Mouse (Mus musculus) layer of hippocampus, adult 9-11 months (tissue): ENCODE results near the gene Ifnab.

Experiments
- DNase-seq: peaks from one replicate; pipeline ENCODE4 v3.0.0; 2022

Ifnab gene

DNA sequence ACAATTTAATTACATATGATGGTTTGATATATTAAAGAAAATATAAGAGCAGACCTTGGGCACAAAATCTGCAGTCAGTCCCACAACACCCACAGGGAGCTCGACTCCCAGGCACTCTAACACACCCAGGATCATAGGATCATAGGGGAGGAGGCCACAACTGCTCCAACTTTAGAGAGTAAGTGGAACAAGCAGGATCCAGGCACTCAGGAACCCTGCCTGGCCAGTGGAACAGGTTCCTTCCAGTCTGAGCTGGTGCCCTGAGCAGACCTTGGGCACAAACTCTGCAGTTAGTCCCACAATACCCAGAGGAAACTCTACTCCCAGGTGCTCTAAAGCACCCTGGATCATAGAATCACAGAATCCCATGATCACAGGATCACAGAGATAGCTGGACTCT, 35.7 kb downstream of the Ifnab start:
- DNase-seq: no peak

DNA sequence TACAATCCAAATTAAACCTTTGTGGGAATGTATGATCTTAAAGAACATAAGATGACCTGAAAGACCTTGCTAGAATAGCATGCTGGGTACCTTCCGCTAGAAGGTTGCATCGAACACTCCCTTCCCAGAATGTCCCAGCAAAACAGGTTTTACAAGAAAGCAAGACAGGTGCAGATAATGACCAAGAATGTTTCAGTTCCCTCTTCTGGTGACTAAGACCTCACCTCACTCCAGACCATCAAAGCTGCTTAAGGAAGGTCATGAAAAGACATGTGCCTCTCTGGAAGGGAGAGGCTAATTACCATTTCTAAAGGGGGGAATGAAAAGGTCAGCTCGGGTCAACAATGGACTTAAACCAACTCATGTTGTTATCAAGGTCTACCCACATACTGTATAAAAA, 37.5 kb downstream of the Ifnab start:
- DNase-seq: no peak

DNA sequence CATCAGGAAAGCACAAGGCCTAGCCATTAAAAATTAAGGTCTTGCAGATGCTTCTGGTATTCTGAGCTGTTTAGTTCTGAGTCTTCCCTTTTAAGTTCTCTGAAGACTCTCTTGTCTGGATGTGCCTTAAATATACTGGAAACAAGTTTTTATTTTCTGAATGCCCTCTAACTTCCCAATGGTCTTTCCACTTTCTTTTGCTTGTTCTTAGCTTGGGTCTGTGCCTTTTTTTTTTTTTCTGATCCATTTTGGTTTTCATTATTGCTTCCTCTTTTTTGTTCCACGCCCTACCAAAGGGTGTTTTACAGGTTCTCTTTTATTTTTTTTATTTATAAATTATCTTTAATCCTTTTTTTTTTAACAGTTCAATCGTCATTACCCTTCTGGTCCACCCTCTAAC, 46.8 kb downstream of the Ifnab start, which contains the start of gene Ifna13:
Gene Ifna13, minus strand, starts transcription at position 101 of the 400 bp plus-strand sequence.
- no peak for DNase-seq

GRCm38 (mm10) chr4:88642526-88642925, 48.6 kb downstream of the Ifnab start:
- DNase-seq: no peak

DNA sequence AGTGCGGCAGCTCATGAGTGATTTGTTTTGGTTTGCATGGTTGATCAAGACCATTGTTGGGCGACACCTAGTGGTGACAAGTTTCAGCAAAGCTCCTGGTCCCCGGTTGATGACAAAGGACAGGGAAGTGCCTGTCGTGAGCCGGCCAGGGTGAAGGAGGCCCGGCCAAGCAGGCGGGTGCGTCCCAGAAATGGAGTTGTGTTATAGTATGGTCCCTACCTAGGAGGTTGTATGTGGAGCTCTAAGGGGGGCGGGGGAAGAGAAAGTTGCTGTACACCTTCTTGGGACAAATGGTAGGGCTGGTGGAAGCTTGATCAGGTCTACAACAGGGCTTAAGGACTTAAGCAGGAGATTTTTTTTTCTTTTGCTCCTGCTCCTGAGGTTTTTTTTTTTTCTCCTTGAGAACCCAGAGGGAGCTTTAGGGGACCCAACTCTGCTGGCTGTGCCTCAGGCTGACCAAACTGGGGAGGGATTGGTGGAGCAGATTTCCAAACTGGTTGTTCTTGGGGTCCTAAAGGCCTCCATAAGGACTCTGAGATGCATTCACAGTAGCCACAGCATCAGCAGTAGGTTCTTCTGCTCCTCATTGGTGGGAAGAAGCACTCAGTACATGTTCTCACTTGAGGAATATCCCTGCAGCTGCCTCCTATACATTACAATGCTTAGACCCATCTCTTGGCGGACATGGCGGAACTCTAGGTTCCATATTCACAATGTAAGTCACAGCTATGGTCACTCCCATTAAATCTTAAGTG, 49.9 kb downstream of the Ifnab start:
- DNase-seq: peak; percentile 80

GRCm38 (mm10) chr4:88640704-88641076, 50.5 kb downstream of the Ifnab start:
- no peak for DNase-seq
